Mouse (Mus musculus) CD8-positive naive resting alpha-beta T cell, adult 57 days (primary cell): Measurements from ENCODE around the gene Odam. TPM values are rescaled to one million over a fixed set of nuclear protein-coding genes. Genes with fewer than 3 reads are reported as not detected.

Source experiments
- total RNA-seq: library from RNA; stranded (reverse); gene quantifications from one replicate; pipeline ENCODE4 v1.2.4, GENCODE M21; 2023

Gene Odam
- not detected for total RNA-seq

GRCm38 (mm10) chr5:87884729-87885128, at the start of gene Odam:
Gene Odam (plus strand): TSS chr5:87885029.

DNA sequence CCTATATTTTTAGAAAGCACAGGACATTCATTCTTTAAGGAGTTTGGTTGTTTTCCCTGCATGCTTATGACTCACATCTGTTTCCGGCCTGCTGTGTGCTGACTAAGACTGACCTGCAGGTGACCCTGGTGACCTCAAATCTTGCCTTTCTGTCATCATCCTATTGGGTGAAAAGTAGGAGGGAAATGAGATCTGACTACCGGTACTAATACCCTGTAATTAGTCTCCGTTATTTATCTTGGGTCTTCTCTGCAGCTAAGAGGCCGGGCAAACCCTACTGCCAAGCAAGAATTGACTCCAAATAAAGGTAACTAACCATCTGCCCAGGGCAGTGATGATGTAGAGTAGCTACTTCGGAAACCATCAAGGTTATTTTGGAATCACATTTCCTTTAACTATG, 40.5 kb downstream of the Odam start, which contains the start of gene Csn3:
Gene Csn3, plus strand, starts transcription at position 208 of the 400 bp plus-strand sequence.

Other genes with a start within 250 kb of the Odam start
- gene Csn1s1, start 218.8 kb upstream of the Odam start, total RNA-seq: not detected
- not detected for gene Csn2, start 185.4 kb upstream of the Odam start, total RNA-seq
- not detected for gene Csn1s2a, start 110.5 kb upstream of the Odam start, total RNA-seq
- gene Csn1s2b, start 76.9 kb upstream of the Odam start, total RNA-seq: not detected
- not detected for gene Prr27, start 59.3 kb upstream of the Odam start, total RNA-seq
- gene Csn3, start 40.5 kb downstream of the Odam start, total RNA-seq: not detected
- not detected for gene 2310003L06Rik, start 84.4 kb downstream of the Odam start, total RNA-seq
- gene Gm28434, start 84.5 kb downstream of the Odam start, total RNA-seq: not detected
- gene Cabs1, start 94.4 kb downstream of the Odam start, total RNA-seq: not detected
- not detected for gene Smr3a, start 117.5 kb downstream of the Odam start, total RNA-seq
- not detected for gene Smr2, start 201.5 kb downstream of the Odam start, total RNA-seq
- gene Gm11116, start 226.5 kb downstream of the Odam start, total RNA-seq: not detected